Mouse (Mus musculus): Measurements from ENCODE around the gene Ankrd22. TPM values are rescaled to one million over a fixed set of nuclear protein-coding genes. Genes with fewer than 3 reads are reported as not detected.

The Ankrd22 gene
- polyA plus RNA-seq, 1 experiment from 2014 or later: 0.14 TPM

DNA sequence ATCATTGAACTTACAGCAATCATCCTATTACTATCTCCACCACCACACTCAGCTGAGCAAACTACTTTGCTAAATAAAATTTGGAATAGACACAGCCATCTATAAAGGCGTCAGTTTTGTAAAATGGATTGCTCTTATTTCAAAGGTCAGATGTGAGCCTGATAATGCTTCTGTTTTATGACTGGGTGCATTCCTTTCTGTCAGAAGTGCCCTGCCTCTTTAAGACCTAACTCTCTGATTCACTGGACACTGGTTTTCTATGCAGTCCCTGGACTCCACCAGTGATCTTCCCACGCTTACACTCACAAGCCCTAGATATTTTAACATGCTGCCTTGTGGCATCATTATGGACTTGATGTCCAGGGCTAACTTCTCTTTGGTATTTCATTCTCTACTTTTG is 87.7 kb downstream of the Ankrd22 start:
- no peaks in the 10 kb centered on the region for H3K9me3 ChIP-seq (ENCODE audit: low read length)
- no peak overlapping the region for H3K4me2 ChIP-seq (replicated peaks; ENCODE audit: low read depth, low read length)
- H3K9ac ChIP-seq (replicated peaks; ENCODE audit: low read depth): no peak overlapping the region
- no peaks in the 10 kb centered on the region for H3K36me3 ChIP-seq (ENCODE audit: insufficient read depth, low read length)
- WGBS: 49% methylated on average over 2 of the region's 2 CpGs
- DNase-seq (ENCODE audit: low spot score) (no peak), ATAC-seq (no peak)
- no peak overlapping the region for H3K4me3 ChIP-seq (ENCODE audit: low read depth, low read length)
- TF ChIP-seq EP300 (IDR thresholded peaks at IDR 0.05) (no peak), CTCF (IDR thresholded peaks at IDR 0.05) (no peak)
- no peak overlapping the region for H3K27ac ChIP-seq (ENCODE audit: low read length)
- H3K27me3 ChIP-seq (replicated peaks; ENCODE audit: insufficient read depth, low read length): no peaks in the 10 kb centered on the region
- no peaks in the 10 kb centered on the region for H3K4me1 ChIP-seq (ENCODE audit: insufficient read depth, low read depth, low read length)

GRCm38 (mm10) chr19:34074239-34074638 is 91.6 kb downstream of the Ankrd22 start:
- Histone ChIP-seq H3K27me3 (replicated peaks; ENCODE audit: insufficient read depth, low read length) (no peaks in the 10 kb centered on the region), H3K4me2 (replicated peaks; ENCODE audit: low read depth, low read length) (no peak overlapping the region), H3K9me3 (ENCODE audit: low read length) (no peaks in the 10 kb centered on the region), H3K4me3 (ENCODE audit: low read depth, low read length) (no peak overlapping the region), H3K9ac (replicated peaks; ENCODE audit: low read depth) (no peak overlapping the region), H3K4me1 (ENCODE audit: insufficient read depth, low read depth, low read length) (no peaks in the 10 kb centered on the region), H3K36me3 (ENCODE audit: insufficient read depth, low read length) (no peaks in the 10 kb centered on the region), H3K27ac (ENCODE audit: low read length) (no peak overlapping the region)
- ATAC-seq: no peak
- DNase-seq (ENCODE audit: low spot score): no peak
- TF ChIP-seq CTCF (IDR thresholded peaks at IDR 0.05) (no peak), EP300 (IDR thresholded peaks at IDR 0.05) (no peak)

Other genes with a start within 250 kb of the Ankrd22 start
- not detected in 2 replicates for gene Lipf, start 204.9 kb downstream of the Ankrd22 start, polyA plus RNA-seq (2015; fragmentation: Nextera tagmentation; extraction: Ambion mirVana)
- gene Lipk, start 157.8 kb downstream of the Ankrd22 start, polyA plus RNA-seq (2015; fragmentation: Nextera tagmentation; extraction: Ambion mirVana): not detected in 2 replicates
- gene Lipn, start 98.7 kb downstream of the Ankrd22 start, polyA plus RNA-seq (2015; fragmentation: Nextera tagmentation; extraction: Ambion mirVana): not detected in 2 replicates
- gene Lipm, start 65.1 kb downstream of the Ankrd22 start, polyA plus RNA-seq (2015; fragmentation: Nextera tagmentation; extraction: Ambion mirVana): not detected in 2 replicates
- 7.5 and 9.7 TPM in 2 replicates for gene Stambpl1, start 26.2 kb upstream of the Ankrd22 start, polyA plus RNA-seq (2015; fragmentation: Nextera tagmentation; extraction: Ambion mirVana)
- 265 and 293 TPM in 2 replicates for gene Acta2, start 89.5 kb upstream of the Ankrd22 start, polyA plus RNA-seq (2015; fragmentation: Nextera tagmentation; extraction: Ambion mirVana)
- 56.1 and 57.9 TPM in 2 replicates for gene Fas, start 124.6 kb upstream of the Ankrd22 start, polyA plus RNA-seq (2015; fragmentation: Nextera tagmentation; extraction: Ambion mirVana)